Mouse (Mus musculus) bone marrow, adult 2 months (tissue): ENCODE data around the gene Pfkl.

ENCODE experiments used
- CTCF ChIP-seq: fragments of 200-500 bp; IDR thresholded peaks from 2 replicates; pipeline ENCODE4 v1.5.1; 2011; ENCODE audit warnings: low read length, control low read depth; ENCODE audit not compliant: control insufficient read depth, insufficient read depth
- POLR2A ChIP-seq: fragments of 200-500 bp; IDR thresholded peaks from 2 replicates; pipeline ENCODE4 v1.6.1; 2011; ENCODE audit warnings: low read depth, mild to moderate bottlenecking, control low read depth, low read length, borderline replicate concordance; ENCODE audit not compliant: control insufficient read depth

DNA sequence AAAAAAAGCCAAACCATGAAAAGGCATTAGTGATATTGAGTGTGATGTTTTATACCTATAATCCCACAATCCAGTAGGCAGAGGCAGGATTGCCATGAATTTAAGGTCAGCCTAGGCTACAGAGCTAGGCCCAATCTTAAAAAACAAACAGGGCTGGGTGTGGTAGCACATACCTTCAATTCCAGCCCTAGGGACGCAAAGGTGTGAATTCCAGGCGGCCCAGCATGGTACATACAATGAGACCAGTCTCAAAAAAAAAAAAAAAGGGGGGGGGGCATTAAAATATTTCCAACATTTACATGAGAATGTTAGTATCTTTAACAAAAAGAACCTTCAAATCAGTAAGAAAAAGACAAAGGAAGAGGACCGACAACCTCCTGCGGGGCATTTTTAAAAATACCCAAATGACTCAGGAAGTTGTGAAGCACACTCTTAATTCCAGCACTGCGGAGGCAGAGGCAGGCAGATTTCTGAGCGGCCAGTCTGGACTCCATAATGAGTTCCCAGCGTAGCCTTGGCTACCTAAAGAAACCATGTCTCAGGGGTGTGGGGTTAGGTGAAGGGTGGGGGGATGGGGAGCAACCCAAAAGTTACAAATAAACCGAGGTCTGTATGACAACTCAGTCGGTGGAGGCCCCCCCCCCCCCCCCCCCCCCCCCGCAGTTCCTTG lies 38.3 kb upstream of the Pfkl start:
- TF ChIP-seq POLR2A (no peak), CTCF (no peak)
